Mouse (Mus musculus): ENCODE measurements around the gene Tnfrsf23. TPM values are rescaled to one million over a fixed set of nuclear protein-coding genes. Genes with fewer than 3 reads are reported as not detected.
"Not testable (repeated sequence)": the region's sequence is repeated elsewhere in the genome, so short reads cannot be mapped to it uniquely, and the experiment has no call there.

Gene Tnfrsf23
- polyA plus RNA-seq, 1 experiment: 46.4 TPM

GRCm38 (mm10) chr7:143711381-143711780 is 25.7 kb upstream of the Tnfrsf23 start:
- Histone ChIP-seq H3K4me1 (ENCODE audit: control insufficient read depth, insufficient read depth, low read length) (no peaks in the 10 kb centered on the region), H3K4me3 (ENCODE audit: insufficient read depth, low read length) (no peak overlapping the region), H3K27ac (ENCODE audit: insufficient read depth, low read length) (no peak overlapping the region)
- TF ChIP-seq CTCF (IDR thresholded peaks at IDR 0.05; ENCODE audit: borderline replicate concordance, insufficient read depth, low read length) (no peak), POLR2A (IDR thresholded peaks at IDR 0.05; ENCODE audit: low read depth, low read length) (no peak)

GRCm38 (mm10) chr7:143709395-143709794 is 23.7 kb upstream of the Tnfrsf23 start:
- TF ChIP-seq CTCF (IDR thresholded peaks at IDR 0.05; ENCODE audit: borderline replicate concordance, insufficient read depth, low read length): no peak
- TF ChIP-seq POLR2A (IDR thresholded peaks at IDR 0.05; ENCODE audit: low read depth, low read length): no peak
- H3K4me1 ChIP-seq (ENCODE audit: control insufficient read depth, insufficient read depth, low read length): no peaks in the 10 kb centered on the region
- no peak overlapping the region for H3K4me3 ChIP-seq (ENCODE audit: insufficient read depth, low read length)
- no peak overlapping the region for H3K27ac ChIP-seq (ENCODE audit: insufficient read depth, low read length)

GRCm38 (mm10) chr7:143706697-143707438 is 21.2 kb upstream of the Tnfrsf23 start:
- H3K4me1 ChIP-seq (ENCODE audit: control insufficient read depth, insufficient read depth, low read length): no peaks in the 10 kb centered on the region
- no peak for TF ChIP-seq POLR2A (IDR thresholded peaks at IDR 0.05; ENCODE audit: low read depth, low read length)
- peak; percentile 79 for TF ChIP-seq CTCF (IDR thresholded peaks at IDR 0.05; ENCODE audit: borderline replicate concordance, insufficient read depth, low read length)
- H3K27ac ChIP-seq (ENCODE audit: insufficient read depth, low read length): no peak overlapping the region
- no peak overlapping the region for H3K4me3 ChIP-seq (ENCODE audit: insufficient read depth, low read length)

- Histone ChIP-seq H3K4me3 (ENCODE audit: insufficient read depth, low read length) (no peak overlapping the region), H3K4me1 (ENCODE audit: control insufficient read depth, insufficient read depth, low read length) (peaks cover 13% of the 10 kb centered on the region; the same call in 1 of the 2 replicates), H3K27ac (ENCODE audit: insufficient read depth, low read length) (no peak overlapping the region)
- TF ChIP-seq POLR2A (IDR thresholded peaks at IDR 0.05; ENCODE audit: low read depth, low read length) (no peak), CTCF (IDR thresholded peaks at IDR 0.05; ENCODE audit: borderline replicate concordance, insufficient read depth, low read length) (no peak)
These were observed 10.5 kb upstream of the Tnfrsf23 start for GRCm38 (mm10) chr7:143696140-143696539.

- H3K4me1 ChIP-seq (ENCODE audit: control insufficient read depth, insufficient read depth, low read length): peaks cover 13% of the 10 kb centered on the region; the same call in 1 of the 2 replicates
- no peak overlapping the region for H3K27ac ChIP-seq (ENCODE audit: insufficient read depth, low read length)
- TF ChIP-seq POLR2A (IDR thresholded peaks at IDR 0.05; ENCODE audit: low read depth, low read length) (no peak), CTCF (IDR thresholded peaks at IDR 0.05; ENCODE audit: borderline replicate concordance, insufficient read depth, low read length) (no peak)
- no peak overlapping the region for H3K4me3 ChIP-seq (ENCODE audit: insufficient read depth, low read length)
These were observed 8.9 kb upstream of the Tnfrsf23 start for GRCm38 (mm10) chr7:143694550-143694949.

GRCm38 (mm10) chr7:143692746-143693510 is 7.3 kb upstream of the Tnfrsf23 start:
- no peak overlapping the region for H3K27ac ChIP-seq (ENCODE audit: insufficient read depth, low read length)
- TF ChIP-seq CTCF (IDR thresholded peaks at IDR 0.05; ENCODE audit: borderline replicate concordance, insufficient read depth, low read length) (no peak), POLR2A (IDR thresholded peaks at IDR 0.05; ENCODE audit: low read depth, low read length) (no peak)
- H3K4me1 ChIP-seq (ENCODE audit: control insufficient read depth, insufficient read depth, low read length): peaks cover 13% of the 10 kb centered on the region; the same call in 1 of the 2 replicates
- H3K4me3 ChIP-seq (ENCODE audit: insufficient read depth, low read length): no peak overlapping the region

GRCm38 (mm10) chr7:143691909-143692308 is 6.2 kb upstream of the Tnfrsf23 start:
- Histone ChIP-seq H3K4me1 (ENCODE audit: control insufficient read depth, insufficient read depth, low read length) (peaks cover 13% of the 10 kb centered on the region; the same call in 1 of the 2 replicates), H3K27ac (ENCODE audit: insufficient read depth, low read length) (no peak overlapping the region), H3K4me3 (ENCODE audit: insufficient read depth, low read length) (no peak overlapping the region)
- TF ChIP-seq CTCF (IDR thresholded peaks at IDR 0.05; ENCODE audit: borderline replicate concordance, insufficient read depth, low read length) (no peak), POLR2A (IDR thresholded peaks at IDR 0.05; ENCODE audit: low read depth, low read length) (no peak)

- H3K4me1 ChIP-seq (ENCODE audit: control insufficient read depth, insufficient read depth, low read length): peaks cover 13% of the 10 kb centered on the region; the same call in 1 of the 2 replicates
- TF ChIP-seq POLR2A (IDR thresholded peaks at IDR 0.05; ENCODE audit: low read depth, low read length): no peak
- H3K4me3 ChIP-seq (ENCODE audit: insufficient read depth, low read length): no peak overlapping the region
- 0 out of 2 replicates have a peak overlapping the region, but pooled peaks have one; percentile 3 for H3K27ac ChIP-seq (ENCODE audit: insufficient read depth, low read length)
These were observed 5.5 kb upstream of the Tnfrsf23 start for GRCm38 (mm10) chr7:143691181-143691580.

- H3K27ac ChIP-seq (ENCODE audit: insufficient read depth, low read length): no peak overlapping the region
- H3K4me3 ChIP-seq (ENCODE audit: insufficient read depth, low read length): no peak overlapping the region
- no peak for TF ChIP-seq CTCF (IDR thresholded peaks at IDR 0.05; ENCODE audit: borderline replicate concordance, insufficient read depth, low read length)
- TF ChIP-seq POLR2A (IDR thresholded peaks at IDR 0.05; ENCODE audit: low read depth, low read length): no peak
- peaks cover 13% of the 10 kb centered on the region; the same call in 1 of the 2 replicates for H3K4me1 ChIP-seq (ENCODE audit: control insufficient read depth, insufficient read depth, low read length)
These were observed 4.3 kb upstream of the Tnfrsf23 start for GRCm38 (mm10) chr7:143689946-143690345.

GRCm38 (mm10) chr7:143689481-143689880 is 3.8 kb upstream of the Tnfrsf23 start:
- Histone ChIP-seq H3K4me1 (ENCODE audit: control insufficient read depth, insufficient read depth, low read length) (peaks cover 13% of the 10 kb centered on the region; the same call in 1 of the 2 replicates), H3K4me3 (ENCODE audit: insufficient read depth, low read length) (no peak overlapping the region), H3K27ac (ENCODE audit: insufficient read depth, low read length) (no peak overlapping the region)
- TF ChIP-seq CTCF (IDR thresholded peaks at IDR 0.05; ENCODE audit: borderline replicate concordance, insufficient read depth, low read length) (no peak), POLR2A (IDR thresholded peaks at IDR 0.05; ENCODE audit: low read depth, low read length) (no peak)

- H3K4me3 ChIP-seq (ENCODE audit: insufficient read depth, low read length); H3K27ac ChIP-seq (ENCODE audit: insufficient read depth, low read length); H3K4me1 ChIP-seq (ENCODE audit: control insufficient read depth, insufficient read depth, low read length): not testable (repeated sequence)
These were observed 1.0 kb upstream of the Tnfrsf23 start for GRCm38 (mm10) chr7:143686676-143687075.

- H3K4me3 ChIP-seq (ENCODE audit: insufficient read depth, low read length); H3K4me1 ChIP-seq (ENCODE audit: control insufficient read depth, insufficient read depth, low read length); H3K27ac ChIP-seq (ENCODE audit: insufficient read depth, low read length): not testable (repeated sequence)
These were observed 519 bp upstream of the Tnfrsf23 start for GRCm38 (mm10) chr7:143686191-143686590.

- H3K4me3 ChIP-seq (ENCODE audit: insufficient read depth, low read length); H3K27ac ChIP-seq (ENCODE audit: insufficient read depth, low read length); H3K4me1 ChIP-seq (ENCODE audit: control insufficient read depth, insufficient read depth, low read length): not testable (repeated sequence)
These were observed 1.1 kb downstream of the Tnfrsf23 start for GRCm38 (mm10) chr7:143684569-143684968.

Data from embryonic fibroblast, embryonic 13.5 days (primary cell).